Mouse (Mus musculus) olfactory bulb, adult 2 months (tissue): ENCODE measurements around the gene Sema4a. TPM values are rescaled to one million over a fixed set of nuclear protein-coding genes. Genes with fewer than 3 reads are reported as not detected.

Experiments used
- H3K27ac ChIP-seq: fragments of 200-500 bp; 2 replicates; pipeline ENCODE4 v1.5.1; 2012; ENCODE audit warnings: low read depth, low read length; ENCODE audit not compliant: insufficient read depth
- H3K4me1 ChIP-seq: fragments of 200-500 bp; 2 replicates; pipeline ENCODE4 v1.6.1; 2012; ENCODE audit warnings: low read length; ENCODE audit not compliant: control insufficient read depth, insufficient read depth
- H3K4me3 ChIP-seq: fragments of 200-500 bp; 2 replicates; pipeline ENCODE4 v1.5.1; 2012; ENCODE audit warnings: mild to moderate bottlenecking, low read depth, low read length, moderate library complexity; ENCODE audit not compliant: insufficient read depth
- CTCF ChIP-seq: fragments of 200-500 bp; IDR thresholded peaks from 2 replicates; pipeline ENCODE4 v1.5.1; 2012; ENCODE audit warnings: low read depth, mild to moderate bottlenecking, low read length, moderate library complexity; ENCODE audit not compliant: insufficient read depth
- POLR2A ChIP-seq: fragments of 200-500 bp; IDR thresholded peaks from 2 replicates; pipeline ENCODE4 v1.6.1; 2012; ENCODE audit warnings: mild to moderate bottlenecking, low read depth, low read length, moderate library complexity; ENCODE audit not compliant: insufficient read depth
- WGBS: fragments of 180-500 bp; shearing (Covaris S2); methylation state at CpG from one replicate; pipeline ENCODE4 v1.1.7; 2018; 5-methylcytosine and 5-hydroxymethylcytosine counted together
- polyA plus RNA-seq: library from polyadenylated mRNA; stranded (reverse); fragments of >200 nt; gene quantifications from 2 replicates; pipeline ENCODE4 v1.2.4, GENCODE M21; 2012; ENCODE audit warnings: low replicate concordance; ENCODE audit not compliant: missing spikeins, insufficient read depth, insufficient read length

Gene Sema4a
- not detected in 2 replicates for polyA plus RNA-seq

GRCm38 (mm10) chr3:88460983-88461696, at the start of gene Sema4a:
Gene Sema4a (minus strand): TSS chr3:88461182.
- Histone ChIP-seq H3K27ac (peak within 1 kb of the TSS; percentile 67), H3K4me3 (peak within 1 kb of the TSS; percentile 28), H3K4me1 (peaks cover 38% of the 10 kb centered on the region)
- TF ChIP-seq CTCF (no peak), POLR2A (no peak)
- 32% methylated on average over 12 of the region's 12 CpGs for WGBS

GRCm38 (mm10) chr3:88509692-88510420, 48.9 kb upstream of the Sema4a start, which contains the start of gene Lmna:
Gene Lmna (minus strand): TSS chr3:88509956.
- Histone ChIP-seq H3K4me1 (peaks cover 53% of the 10 kb centered on the region), H3K27ac (peak within 1 kb of the TSS; percentile 95), H3K4me3 (peak within 1 kb of the TSS; percentile 50)
- 2% methylated on average over 31 of the region's 31 CpGs for WGBS
- peak; percentile 27; the same call in 1 of the 2 replicates for TF ChIP-seq POLR2A
- peak; percentile 31; the same call in 1 of the 2 replicates for TF ChIP-seq CTCF

- 78% methylated on average over 3 of the region's 3 CpGs for WGBS
- no peak overlapping the region; the same call in 1 of the 2 replicates for H3K4me3 ChIP-seq
- peaks cover 55% of the 10 kb centered on the region for H3K4me1 ChIP-seq
- peak overlapping the region; percentile 95 for H3K27ac ChIP-seq
- TF ChIP-seq CTCF (no peak), POLR2A (no peak)
Observed at GRCm38 (mm10) chr3:88509250-88509649, 48.3 kb upstream of the Sema4a start.

- no peak overlapping the region for H3K27ac ChIP-seq
- no peak for TF ChIP-seq CTCF
- TF ChIP-seq POLR2A, result no peak
- H3K4me1 ChIP-seq, result peaks cover 41% of the 10 kb centered on the region
- H3K4me3 ChIP-seq, result no peak overlapping the region
- 62% methylated on average over 7 of the region's 7 CpGs for WGBS
Observed at GRCm38 (mm10) chr3:88505765-88506164, 44.8 kb upstream of the Sema4a start.

DNA sequence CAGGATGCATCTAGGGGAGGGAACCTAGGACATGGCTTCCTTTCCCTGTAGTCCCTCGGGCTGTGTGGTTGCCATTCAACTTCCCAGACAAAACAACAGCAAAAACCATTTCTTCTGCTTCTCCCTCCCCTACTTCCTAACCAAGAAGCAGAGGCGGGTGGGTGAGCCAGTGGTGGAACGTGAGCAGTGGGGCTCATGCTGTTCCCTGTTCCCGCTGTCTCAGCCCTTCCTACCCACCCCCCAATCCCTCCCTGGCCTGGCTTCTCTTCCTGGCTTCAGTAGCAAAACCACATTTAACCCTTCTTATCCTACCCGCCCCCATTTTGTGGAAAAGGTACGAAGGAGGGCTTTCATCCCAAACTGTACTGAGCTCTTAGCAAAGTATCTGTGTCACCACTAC, 44.1 kb upstream of the Sema4a start:
- TF ChIP-seq CTCF, result no peak
- H3K27ac ChIP-seq, result no peak overlapping the region
- peaks cover 43% of the 10 kb centered on the region for H3K4me1 ChIP-seq
- H3K4me3 ChIP-seq, result no peak overlapping the region
- 46% methylated on average over 6 of the region's 6 CpGs for WGBS

GRCm38 (mm10) chr3:88503881-88504746, 43.1 kb upstream of the Sema4a start:
- WGBS, result 35% methylated on average over 8 of the region's 8 CpGs
- peaks cover 37% of the 10 kb centered on the region for H3K4me1 ChIP-seq
- no peak overlapping the region for H3K4me3 ChIP-seq
- peak overlapping the region; percentile 74 for H3K27ac ChIP-seq
- TF ChIP-seq POLR2A (no peak), CTCF (no peak)

DNA sequence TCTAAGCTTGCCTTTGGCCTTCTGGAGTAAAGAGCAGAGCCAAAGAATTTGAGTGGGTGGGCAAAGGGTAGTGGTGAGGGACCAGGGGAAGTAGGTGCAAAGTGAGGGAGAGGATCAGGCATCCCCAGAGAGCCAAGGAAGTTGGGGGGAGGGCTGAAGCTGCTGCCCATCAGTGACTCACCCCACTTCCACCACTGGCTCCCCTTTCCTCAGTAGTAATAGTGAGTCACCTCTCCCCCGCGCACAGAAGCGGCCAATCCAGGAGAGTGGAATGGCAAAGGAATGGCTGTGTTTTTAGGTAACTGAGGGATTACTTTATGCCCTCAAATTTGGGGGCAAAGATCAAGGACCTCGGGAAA, 42.5 kb upstream of the Sema4a start:
- peak overlapping the region; percentile 74 for H3K27ac ChIP-seq
- 10% methylated on average over 4 of the region's 4 CpGs for WGBS

DNA sequence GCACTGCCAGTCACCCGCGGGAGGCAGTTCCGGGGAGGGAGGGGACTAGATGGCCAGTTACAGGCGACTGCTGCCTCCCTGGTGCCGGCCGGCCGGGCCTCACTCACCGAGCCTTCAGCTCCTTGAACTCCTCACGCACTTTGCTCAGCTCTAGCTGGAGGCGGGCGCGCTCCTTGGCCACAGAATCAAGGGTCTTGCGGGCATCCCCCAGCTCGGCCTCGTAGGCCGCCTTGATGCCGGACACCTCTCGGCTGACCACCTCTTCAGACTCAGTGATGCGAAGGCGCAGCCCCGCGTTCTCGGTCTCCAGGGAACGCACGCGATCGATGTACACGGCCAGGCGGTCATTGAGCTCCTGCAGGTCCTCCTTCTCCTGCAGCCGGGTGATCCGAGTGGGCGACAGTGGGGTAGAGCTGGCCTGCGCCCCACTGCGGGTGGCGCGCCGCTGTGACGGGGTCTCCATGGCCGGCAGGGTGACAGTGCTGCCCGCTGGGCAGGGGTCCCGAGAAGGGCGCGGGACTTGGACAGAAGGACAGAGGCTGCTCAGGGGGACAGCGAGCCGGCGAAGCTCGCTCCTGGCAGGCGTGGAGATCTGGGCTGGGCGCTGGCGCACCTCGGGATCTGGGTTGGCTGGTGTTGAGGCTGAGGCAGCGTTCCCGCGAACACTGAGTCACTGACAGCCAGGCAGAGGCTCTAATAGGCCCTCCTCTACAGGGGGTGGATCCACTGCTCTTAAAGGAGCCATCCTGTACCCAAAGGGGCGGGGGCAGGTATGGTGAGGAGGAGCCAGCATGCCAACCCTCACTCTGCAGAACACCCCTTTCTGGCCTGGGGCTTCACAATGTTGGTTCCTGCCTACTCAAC, 41.9 kb upstream of the Sema4a start:
- peak overlapping the region; percentile 74 for H3K27ac ChIP-seq
- under 1% methylated on average over 55 of the region's 55 CpGs for WGBS
- H3K4me1 ChIP-seq, result peaks cover 37% of the 10 kb centered on the region
- H3K4me3 ChIP-seq, result peak overlapping the region; percentile 63
- TF ChIP-seq CTCF (no peak), POLR2A (peak; percentile 97)

More for the DNA sequence above, 42.5 kb upstream of the Sema4a start:
- Histone ChIP-seq H3K4me1 (peaks cover 37% of the 10 kb centered on the region), H3K4me3 (peak overlapping the region; percentile 63)
- no peak for TF ChIP-seq CTCF
- TF ChIP-seq POLR2A, result no peak
